Mouse (Mus musculus) olfactory bulb, adult 2 months (tissue): ENCODE results near the gene Kcnk13. TPM values are rescaled to one million over a fixed set of nuclear protein-coding genes. Genes with fewer than 3 reads are reported as not detected.
"Not testable (repeated sequence)": the region's sequence is repeated elsewhere in the genome, so short reads cannot be mapped to it uniquely, and the experiment has no call there.

Source experiments
- H3K27ac ChIP-seq: fragments of 200-500 bp; 2 replicates; pipeline ENCODE4 v1.5.1; 2012; ENCODE audit warnings: low read depth, low read length; ENCODE audit not compliant: insufficient read depth
- H3K4me1 ChIP-seq: fragments of 200-500 bp; 2 replicates; pipeline ENCODE4 v1.6.1; 2012; ENCODE audit warnings: low read length; ENCODE audit not compliant: control insufficient read depth, insufficient read depth
- H3K4me3 ChIP-seq: fragments of 200-500 bp; 2 replicates; pipeline ENCODE4 v1.5.1; 2012; ENCODE audit warnings: mild to moderate bottlenecking, low read depth, low read length, moderate library complexity; ENCODE audit not compliant: insufficient read depth
- CTCF ChIP-seq: fragments of 200-500 bp; IDR thresholded peaks from 2 replicates; pipeline ENCODE4 v1.5.1; 2012; ENCODE audit warnings: low read depth, mild to moderate bottlenecking, low read length, moderate library complexity; ENCODE audit not compliant: insufficient read depth
- POLR2A ChIP-seq: fragments of 200-500 bp; IDR thresholded peaks from 2 replicates; pipeline ENCODE4 v1.6.1; 2012; ENCODE audit warnings: mild to moderate bottlenecking, low read depth, low read length, moderate library complexity; ENCODE audit not compliant: insufficient read depth
- WGBS: fragments of 180-500 bp; shearing (Covaris S2); methylation state at CpG from one replicate; pipeline ENCODE4 v1.1.7; 2018; 5-methylcytosine and 5-hydroxymethylcytosine counted together
- polyA plus RNA-seq: library from polyadenylated mRNA; stranded (reverse); fragments of >200 nt; gene quantifications from 2 replicates; pipeline ENCODE4 v1.2.4, GENCODE M21; 2012; ENCODE audit warnings: low replicate concordance; ENCODE audit not compliant: missing spikeins, insufficient read depth, insufficient read length

Gene Kcnk13
- polyA plus RNA-seq, 1 experiment: not detected

- no peak for TF ChIP-seq CTCF
- no peak for TF ChIP-seq POLR2A
- Histone ChIP-seq H3K4me1 (peaks cover 8% of the 10 kb centered on the region), H3K27ac (no peak overlapping the region), H3K4me3 (no peak overlapping the region)
These were observed 5.0 kb upstream of the Kcnk13 start for GRCm38 (mm10) chr12:99959291-99959690.

GRCm38 (mm10) chr12:99959930-99960329, 4.4 kb upstream of the Kcnk13 start:
- TF ChIP-seq CTCF: no peak
- TF ChIP-seq POLR2A: no peak
- WGBS: 28% methylated on average over 10 of the region's 10 CpGs
- H3K27ac ChIP-seq: no peak overlapping the region

GRCm38 (mm10) chr12:99960675-99961074, 3.6 kb upstream of the Kcnk13 start:
- peaks cover 15% of the 10 kb centered on the region for H3K4me1 ChIP-seq
- no peak overlapping the region for H3K27ac ChIP-seq
- TF ChIP-seq POLR2A (no peak), CTCF (no peak)
- WGBS: 91% methylated on average over 7 of the region's 7 CpGs
- H3K4me3 ChIP-seq: no peak overlapping the region

More at GRCm38 (mm10) chr12:99959930-99960329, 4.4 kb upstream of the Kcnk13 start:
- no peak overlapping the region for H3K4me3 ChIP-seq
- H3K4me1 ChIP-seq: peaks cover 14% of the 10 kb centered on the region

DNA sequence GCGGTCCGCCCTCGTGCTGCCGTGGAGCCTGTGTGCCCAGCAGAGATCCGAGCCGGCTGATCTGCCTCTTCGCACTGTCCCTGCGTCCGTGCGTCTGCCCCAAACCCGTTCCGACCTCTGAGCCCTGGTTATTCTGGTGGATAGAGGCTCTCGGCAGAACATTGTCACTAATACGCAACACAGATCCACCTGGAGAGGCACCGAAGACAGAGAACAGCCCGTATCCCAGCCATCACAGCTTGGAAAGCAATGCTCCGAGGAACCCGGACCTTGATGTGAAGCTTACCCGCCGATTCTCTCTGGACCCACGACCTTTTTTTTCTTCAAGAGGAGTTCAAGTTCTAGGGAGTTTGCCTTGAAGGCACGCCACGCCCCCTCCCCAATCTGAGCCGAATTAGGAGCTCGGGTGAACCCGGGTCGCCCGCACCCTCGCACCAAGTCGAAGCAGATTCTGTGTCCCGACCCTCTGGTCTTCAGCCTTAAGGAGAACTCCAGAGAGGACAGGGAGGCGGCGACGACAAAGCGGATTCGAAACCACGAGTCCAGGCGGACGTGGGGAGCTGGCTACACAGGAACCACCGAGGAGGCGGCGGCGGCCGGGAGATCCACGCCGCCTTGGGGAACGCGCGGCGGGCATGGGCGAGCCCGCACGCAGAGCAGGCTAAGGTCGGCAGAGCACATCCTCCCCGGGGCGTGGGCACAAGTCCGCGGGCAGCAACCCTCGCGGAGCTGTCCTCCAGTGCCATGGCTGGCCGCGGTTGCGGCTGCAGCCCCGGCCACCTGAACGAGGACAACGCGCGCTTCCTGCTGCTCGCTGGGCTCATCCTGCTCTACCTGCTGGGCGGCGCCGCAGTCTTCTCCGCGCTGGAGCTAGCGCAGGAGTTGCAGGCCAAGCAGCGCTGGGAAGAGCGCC, 1.2 kb downstream of the Kcnk13 start:
- WGBS: under 1% methylated on average over 77 of the region's 77 CpGs
- TF ChIP-seq POLR2A (0 out of 2 replicates have a peak, but pooled peaks have one; percentile 10), CTCF (no peak)
- Histone ChIP-seq H3K4me3 (peak overlapping the region; percentile 58), H3K27ac (peak overlapping the region; percentile 70), H3K4me1 (peaks cover 25% of the 10 kb centered on the region)

- peak overlapping the region; percentile 70 for H3K27ac ChIP-seq
- 11% methylated on average over 25 of the region's 25 CpGs for WGBS
- TF ChIP-seq POLR2A (no peak), CTCF (no peak)
- H3K4me3 ChIP-seq: peak overlapping the region; percentile 58
- peaks cover 27% of the 10 kb centered on the region for H3K4me1 ChIP-seq
These were observed 1.9 kb downstream of the Kcnk13 start for GRCm38 (mm10) chr12:99966116-99966770.

GRCm38 (mm10) chr12:99966881-99967363, 2.6 kb downstream of the Kcnk13 start:
- TF ChIP-seq CTCF: no peak
- TF ChIP-seq POLR2A: no peak
- peaks cover 27% of the 10 kb centered on the region for H3K4me1 ChIP-seq
- peak overlapping the region; percentile 58 for H3K4me3 ChIP-seq
- WGBS: 21% methylated on average over 12 of the region's 12 CpGs
- peak overlapping the region; percentile 70 for H3K27ac ChIP-seq

GRCm38 (mm10) chr12:99969906-99970305, 5.6 kb downstream of the Kcnk13 start:
- Histone ChIP-seq H3K4me3 (peak overlapping the region; percentile 15; the same call in 1 of the 2 replicates), H3K27ac (no peak overlapping the region), H3K4me1 (peaks cover 24% of the 10 kb centered on the region)
- TF ChIP-seq POLR2A (no peak), CTCF (no peak)
- WGBS: 62% methylated on average over 4 of the region's 4 CpGs

- peaks cover 16% of the 10 kb centered on the region for H3K4me1 ChIP-seq
- not testable (repeated sequence) for H3K4me3 ChIP-seq, H3K27ac ChIP-seq
- WGBS: 61% methylated on average over 7 of the region's 7 CpGs
These were observed 7.1 kb downstream of the Kcnk13 start for GRCm38 (mm10) chr12:99971205-99971894.
